Comparison of ENCODE assay signal across 14 mouse cellular contexts in genomic region chr2:169778740-169779345, GRCm38 (mm10).
"Had no signal": no experiment of that assay in that cellular context is flagged by ENCODE, and none has a peak within 500 bp of the region (broad histone marks: within the 10 kb centered on the region; RNA-seq: fewer than 3 reads in every experiment).

No protein-coding gene starts in this region.

- H3K4me3 ChIP-seq: kidney, embryonic 15.5 days; limb, embryonic 15.5 days; liver, embryonic 12.5 days; midbrain, embryonic 12.5 days had no signal

- H3K27ac ChIP-seq: limb, embryonic 15.5 days; liver, embryonic 12.5 days; midbrain, embryonic 12.5 days had no signal

- H3K9me3 ChIP-seq: kidney, embryonic 15.5 days; limb, embryonic 15.5 days; liver, embryonic 12.5 days; midbrain, embryonic 12.5 days had no signal

- H3K36me3 ChIP-seq: kidney, embryonic 15.5 days; limb, embryonic 15.5 days; liver, embryonic 12.5 days; midbrain, embryonic 12.5 days had no signal

- ATAC-seq: liver, embryonic 12.5 days; midbrain, embryonic 16.5 days had no signal

- H3K9ac ChIP-seq: kidney, embryonic 15.5 days; limb, embryonic 15.5 days; liver, embryonic 12.5 days; lung, embryonic 14.5 days; midbrain, embryonic 12.5 days had no signal

- H3K4me1 ChIP-seq: midbrain, embryonic 12.5 days had no signal

- H3K27me3 ChIP-seq: kidney, embryonic 15.5 days; limb, embryonic 15.5 days; liver, embryonic 12.5 days; midbrain, embryonic 12.5 days had no signal

- H3K4me2 ChIP-seq: kidney, embryonic 15.5 days; limb, embryonic 15.5 days; liver, embryonic 12.5 days; lung, embryonic 14.5 days; midbrain, embryonic 12.5 days had no signal

- DNase-seq: kidney, adult 2 months; kidney, postnatal 14 days; layer of hippocampus, postnatal 36 days; lung, embryonic 14.5 days; lung, postnatal 10 days; lung, postnatal 4 days; right cerebral cortex, adult 18-20 months; right cerebral cortex, postnatal 25 days; thymus, adult 18-20 months had no signal
